Mouse (Mus musculus) forebrain, embryonic 16.5 days (tissue): ENCODE results near the gene Rnf7. TPM values are rescaled to one million over a fixed set of nuclear protein-coding genes. Genes with fewer than 3 reads are reported as not detected.

Experiments
- ATAC-seq: fragments of 200-750 bp; cut with Nextera tagmentation; 2 replicates; pipeline ENCODE4 v1.8.0; 2017; ENCODE audit warnings: mild to moderate bottlenecking, moderate library complexity
- H3K27ac ChIP-seq: fragments of 300-500 bp; sonication (generic); 2 replicates; pipeline ENCODE4 v1.5.1; 2014; ENCODE audit warnings: low read length, control low read depth
- H3K27me3 ChIP-seq: fragments of 300-500 bp; sonication (generic); replicated peaks from 2 replicates; pipeline ENCODE4 v1.6.1; 2014; ENCODE audit warnings: low read length; ENCODE audit not compliant: control insufficient read depth, insufficient read depth
- H3K36me3 ChIP-seq: fragments of 300-500 bp; sonication (generic); 2 replicates; pipeline ENCODE4 v1.6.1; 2014; ENCODE audit not compliant: control insufficient read depth, insufficient read depth
- H3K4me1 ChIP-seq: fragments of 300-500 bp; sonication (generic); replicated peaks from 2 replicates; pipeline ENCODE4 v1.6.1; 2014; ENCODE audit warnings: low read length; ENCODE audit not compliant: control insufficient read depth, insufficient read depth
- H3K4me2 ChIP-seq: fragments of 300-500 bp; sonication (generic); 2 replicates; pipeline ENCODE4 v1.6.1; 2014; ENCODE audit warnings: mild to moderate bottlenecking, low read length, control low read depth
- H3K4me3 ChIP-seq: fragments of 300-500 bp; sonication (generic); replicated peaks from 2 replicates; pipeline ENCODE4 v1.5.1; 2014; ENCODE audit warnings: mild to moderate bottlenecking, low read length, control low read depth
- H3K9ac ChIP-seq: fragments of 300-500 bp; sonication (generic); replicated peaks from 2 replicates; pipeline ENCODE4 v1.6.1; 2014; ENCODE audit warnings: low read depth, low read length, control low read depth
- H3K9me3 ChIP-seq: fragments of 300-500 bp; sonication (generic); 2 replicates; pipeline ENCODE4 v1.6.1; 2016; ENCODE audit warnings: low read length; ENCODE audit not compliant: control insufficient read depth
- WGBS: fragments of 180-500 bp; shearing (Covaris S2); extraction: QIAGEN DNeasy Blood & Tissue Kit; methylation state at CpG from one replicate; pipeline ENCODE4 v1.1.7; 2014; 5-methylcytosine and 5-hydroxymethylcytosine counted together
- polyA plus RNA-seq: library from polyadenylated mRNA; unstranded; fragments of >200 nt; fragmentation: Nextera tagmentation; extraction: Ambion mirVana; gene quantifications from 2 replicates; pipeline ENCODE4 v1.2.1, GENCODE M21; 2015

Rnf7 gene
- polyA plus RNA-seq, 1 experiment from 2014 or later = 179 TPM

- Histone ChIP-seq H3K36me3 (no peaks in the 10 kb centered on the region), H3K9ac (no peak overlapping the region), H3K4me1 (no peaks in the 10 kb centered on the region), H3K27ac (no peak overlapping the region), H3K4me2 (no peak overlapping the region), H3K9me3 (no peaks in the 10 kb centered on the region), H3K27me3 (peaks cover 17% of the 10 kb centered on the region), H3K4me3 (no peak overlapping the region)
- 70% methylated on average over 3 of the region's 3 CpGs for WGBS
- ATAC-seq = no peak
These were observed 47.4 kb downstream of the Rnf7 start for GRCm38 (mm10) chr9:96431081-96431480.

GRCm38 (mm10) chr9:96428336-96429046, 50.0 kb downstream of the Rnf7 start:
- Histone ChIP-seq H3K4me2 (no peak overlapping the region), H3K4me3 (no peak overlapping the region), H3K4me1 (no peaks in the 10 kb centered on the region), H3K9me3 (no peaks in the 10 kb centered on the region), H3K27me3 (peaks cover 17% of the 10 kb centered on the region), H3K9ac (no peak overlapping the region), H3K27ac (no peak overlapping the region), H3K36me3 (no peaks in the 10 kb centered on the region)
- peak; percentile 93 for ATAC-seq
- WGBS = 63% methylated on average over 17 of the region's 17 CpGs

GRCm38 (mm10) chr9:96424027-96424426, 54.4 kb downstream of the Rnf7 start:
- Histone ChIP-seq H3K4me2 (no peak overlapping the region), H3K4me3 (no peak overlapping the region), H3K27me3 (peaks cover 18% of the 10 kb centered on the region), H3K36me3 (no peaks in the 10 kb centered on the region), H3K27ac (no peak overlapping the region), H3K9ac (no peak overlapping the region), H3K4me1 (no peaks in the 10 kb centered on the region), H3K9me3 (no peaks in the 10 kb centered on the region)
- ATAC-seq = no peak
- 48% methylated on average over 8 of the region's 8 CpGs for WGBS

Other genes starting within 250 kb of the Rnf7 start
- gene Atp1b3, start 114.2 kb downstream of the Rnf7 start, polyA plus RNA-seq = 138 and 146 TPM in 2 replicates
- gene Gm28729, start 46.6 kb upstream of the Rnf7 start, polyA plus RNA-seq = 0.24 and 0.36 TPM in 2 replicates
- 19.6 and 22.8 TPM in 2 replicates for gene Rasa2, start 152.9 kb upstream of the Rnf7 start, polyA plus RNA-seq